Mouse (Mus musculus) liver, embryonic 14.5 days (tissue): ENCODE results near the gene Ror1.

Source experiments
- CTCF ChIP-seq: IDR thresholded peaks from 2 replicates; pipeline ENCODE4 v1.5.1; 2016; ENCODE audit warnings: antibody characterized with exemption, low read depth, control low read depth
- EP300 ChIP-seq: IDR thresholded peaks from 2 replicates; pipeline ENCODE4 v1.6.1; 2016; ENCODE audit warnings: antibody characterized with exemption, low read depth

GRCm38 (mm10) chr4:100178316-100178715, 82.7 kb downstream of the Ror1 start:
- TF ChIP-seq CTCF = no peak
- no peak for TF ChIP-seq EP300
